Mouse (Mus musculus) ES-Bruce4 (cell line): ENCODE data around the gene Plk3.

ENCODE experiments used
- CTCF ChIP-seq: IDR thresholded peaks from one replicate; pipeline ENCODE4 v1.8.1; 2011; ENCODE audit warnings: low read depth, low read length
- POLR2A ChIP-seq: IDR thresholded peaks from one replicate; pipeline ENCODE4 v1.8.1; 2011; ENCODE audit warnings: low read length; ENCODE audit not compliant: insufficient read depth

DNA sequence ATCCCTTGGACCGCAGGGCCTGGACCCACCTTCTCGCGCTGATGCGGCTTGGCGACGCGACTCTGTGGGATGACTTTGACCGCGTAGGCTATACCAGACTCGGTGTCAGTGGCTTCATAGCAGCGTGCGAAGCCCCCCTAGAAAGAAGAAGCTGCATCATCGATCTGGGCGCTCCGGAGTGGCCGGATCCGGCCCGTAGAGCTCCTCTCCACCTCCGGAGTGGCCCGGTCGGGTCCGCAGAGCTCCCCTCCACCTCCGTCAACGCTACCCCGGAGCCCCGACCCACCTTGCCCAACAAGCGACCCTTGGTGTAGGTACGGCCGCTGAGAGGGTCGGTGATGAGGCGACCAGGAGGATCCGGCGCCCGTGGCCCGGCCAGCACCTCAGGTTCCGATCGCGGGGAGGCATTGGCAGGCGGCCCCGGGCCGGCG lies 382 bp downstream of the Plk3 start:
- no peak for TF ChIP-seq CTCF
- TF ChIP-seq POLR2A = no peak
